Mouse (Mus musculus): ENCODE results near the gene Edem2. TPM values are rescaled to one million over a fixed set of nuclear protein-coding genes. Genes with fewer than 3 reads are reported as not detected.

The Edem2 gene
- total RNA-seq (2021) = 10 to 100 TPM; 12.4 to 13.3 TPM
- long read RNA-seq, experiment 1, transcript Edem2-201 (11 exons, 2,290 nt) = major isoform, 35 of 47 reads
- long read RNA-seq, experiment 1, partial matches to known transcripts = 11 of 47 reads
- long read RNA-seq, experiment 1, other reads (novel, unspliced or antisense) = 1 of 47 reads
- long read RNA-seq, experiment 2, transcript Edem2-201 (11 exons, 2,290 nt) = major isoform, 33 of 37 reads
- long read RNA-seq, experiment 2, partial matches to known transcripts = 4 of 37 reads
- long read RNA-seq, experiment 2, other reads (novel, unspliced or antisense) = 0 of 37 reads

DNA sequence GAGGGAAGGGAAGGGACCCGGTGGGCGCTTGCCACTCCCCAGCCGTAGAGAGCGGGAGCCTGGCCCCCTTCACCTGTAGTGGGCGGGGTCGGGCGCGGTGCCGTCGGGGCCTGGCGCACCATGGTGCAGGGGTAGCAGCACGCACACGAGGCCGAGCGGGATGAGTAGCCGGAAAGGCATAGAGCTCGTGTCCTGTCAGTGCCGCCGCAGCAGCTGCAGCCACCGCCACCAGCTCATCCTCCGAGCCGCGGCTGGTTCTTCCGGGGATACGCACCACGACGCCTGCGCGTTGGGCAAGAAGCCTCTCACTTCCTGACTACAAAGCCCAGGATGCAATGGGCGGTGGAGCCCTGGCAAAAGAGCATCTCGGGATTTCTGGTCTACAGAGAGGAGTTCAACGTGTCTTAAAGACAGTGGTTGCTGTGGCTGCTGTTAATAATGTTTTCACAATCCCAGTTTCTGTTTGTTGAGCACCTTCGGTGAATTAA, at the start of gene Edem2:
Gene Edem2 (minus strand): TSS at position 318 of the 488 bp plus-strand sequence.
- peak; percentile 75 to 90 for DNase-seq (ENCODE audit: low spot score in 2 of 2)

DNA sequence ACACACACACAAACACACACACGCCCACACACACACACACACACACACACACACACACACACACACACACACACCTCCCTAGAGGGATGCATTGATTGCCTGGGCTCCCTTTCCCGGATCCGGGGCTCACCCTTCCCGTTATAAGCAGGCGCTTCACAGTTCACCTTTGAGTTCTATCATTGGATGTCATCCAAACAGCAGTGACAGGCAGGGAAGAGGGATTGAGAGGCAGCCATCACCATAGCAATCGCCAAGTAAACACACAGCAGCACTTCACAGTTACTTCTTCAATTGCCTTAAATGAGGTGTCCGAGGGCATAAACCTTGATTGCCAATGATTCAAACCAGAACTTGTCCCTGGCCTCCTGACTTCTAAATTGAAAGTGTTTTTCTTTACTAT, 49.8 kb upstream of the Edem2 start:
- DNase-seq (ENCODE audit: low spot score in 2 of 2) = no peak

DNA sequence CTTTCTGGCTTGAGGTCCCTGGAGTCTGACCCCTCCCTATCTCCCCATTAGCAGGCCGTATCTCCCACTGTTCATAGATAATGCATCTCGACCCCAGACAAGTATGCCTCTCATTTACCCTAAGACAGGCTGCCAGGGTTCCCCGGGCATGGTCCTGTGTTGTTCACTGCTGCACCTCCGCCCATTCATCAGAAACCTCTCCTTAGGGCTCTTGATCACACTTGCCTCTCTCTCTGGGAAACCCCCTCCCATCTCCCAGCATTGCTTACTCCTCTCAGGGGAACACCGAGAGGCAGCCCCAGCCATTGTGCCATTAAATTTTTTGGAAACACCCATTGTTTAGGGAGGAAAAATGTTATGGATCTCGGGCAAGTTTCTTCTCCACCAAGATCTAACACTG, 48.7 kb upstream of the Edem2 start:
- no peak for DNase-seq (ENCODE audit: low spot score in 2 of 2)

DNA sequence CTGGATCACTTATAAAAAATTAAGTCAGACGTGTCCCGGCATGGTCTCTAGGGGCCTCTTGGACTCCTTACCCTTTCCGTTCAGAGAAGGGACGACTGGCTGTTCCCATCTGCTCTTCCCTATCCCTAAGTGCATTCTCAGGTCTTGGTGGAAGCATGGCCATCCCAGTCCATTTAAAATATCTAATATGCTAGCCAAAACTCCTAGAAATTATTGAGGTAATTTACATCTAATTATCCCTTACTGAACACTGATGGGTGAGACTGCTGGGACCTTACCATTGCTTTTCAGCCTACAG, 48.4 kb upstream of the Edem2 start:
- no peak for DNase-seq (ENCODE audit: low spot score in 2 of 2)

DNA sequence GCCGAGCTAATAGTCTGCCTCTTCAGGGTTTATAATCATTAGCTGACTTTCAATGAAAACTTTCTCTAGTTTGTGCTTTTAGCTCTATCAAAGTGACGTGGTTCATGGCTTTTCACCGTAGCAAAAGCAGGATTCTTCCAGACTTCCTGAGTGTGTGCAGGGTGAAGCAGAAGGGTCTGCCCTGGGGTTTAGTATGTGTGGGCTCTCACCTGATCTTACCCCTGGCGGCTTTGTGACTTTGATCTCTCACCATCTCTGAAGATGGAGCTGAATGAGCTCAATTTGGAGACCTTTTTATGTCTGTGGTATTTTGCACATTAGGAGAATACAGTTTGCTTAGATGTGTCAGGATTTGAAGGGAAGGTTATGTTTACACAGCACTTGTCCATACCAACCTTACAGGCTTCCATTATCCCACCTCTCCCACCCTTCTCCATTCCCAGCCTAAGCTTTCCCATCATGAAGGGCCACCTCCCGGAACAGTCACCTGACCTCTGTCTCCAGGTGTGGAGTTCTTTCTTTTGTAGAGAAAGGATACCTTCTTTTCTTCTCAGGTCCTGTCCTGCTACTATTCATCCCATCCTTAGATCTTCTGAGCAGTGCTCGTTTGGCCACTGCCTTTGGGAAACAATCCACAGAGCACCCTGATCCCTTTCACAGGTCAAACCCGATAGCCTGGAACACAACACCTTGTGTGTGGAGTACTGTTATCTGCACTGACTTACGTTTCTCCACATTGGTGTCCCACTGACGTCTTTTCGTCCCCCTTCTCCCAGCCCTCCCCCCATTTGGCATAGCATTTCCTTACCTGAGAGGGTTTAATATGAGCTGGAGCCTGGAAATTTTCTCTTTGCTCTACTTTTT, 47.8 kb upstream of the Edem2 start:
- DNase-seq (ENCODE audit: low spot score in 2 of 2) = no peak

DNA sequence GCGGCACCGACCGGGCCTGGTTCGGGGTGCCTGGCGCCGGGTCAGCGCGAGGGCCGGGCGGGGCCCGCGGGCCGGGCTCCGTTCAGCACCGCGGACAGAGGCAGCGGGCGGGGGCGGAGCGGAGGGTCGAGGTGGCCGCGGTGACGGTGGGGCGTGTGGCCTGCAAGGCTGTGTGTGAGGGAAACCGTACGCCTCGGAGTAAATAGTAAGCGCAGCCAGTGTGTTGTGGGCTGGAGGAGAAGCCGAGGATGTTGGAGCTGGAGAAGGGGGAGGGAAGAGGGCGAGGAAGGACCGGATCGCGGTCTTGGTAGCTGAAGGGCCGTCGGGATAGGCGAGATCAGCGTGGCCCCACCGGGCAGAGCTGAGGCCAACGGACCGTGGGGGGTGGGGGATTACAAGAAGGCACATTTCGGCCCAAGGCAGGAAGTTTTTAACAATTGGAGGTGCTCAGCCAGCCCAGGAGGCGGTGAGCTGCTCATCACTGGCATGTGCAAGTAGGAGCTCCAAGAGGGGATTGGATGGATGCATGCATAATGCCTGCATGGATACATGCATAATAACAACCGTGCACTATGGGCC, 46.5 kb upstream of the Edem2 start:
- peak; percentile 58 to 74 for DNase-seq (ENCODE audit: low spot score in 2 of 2)

DNA sequence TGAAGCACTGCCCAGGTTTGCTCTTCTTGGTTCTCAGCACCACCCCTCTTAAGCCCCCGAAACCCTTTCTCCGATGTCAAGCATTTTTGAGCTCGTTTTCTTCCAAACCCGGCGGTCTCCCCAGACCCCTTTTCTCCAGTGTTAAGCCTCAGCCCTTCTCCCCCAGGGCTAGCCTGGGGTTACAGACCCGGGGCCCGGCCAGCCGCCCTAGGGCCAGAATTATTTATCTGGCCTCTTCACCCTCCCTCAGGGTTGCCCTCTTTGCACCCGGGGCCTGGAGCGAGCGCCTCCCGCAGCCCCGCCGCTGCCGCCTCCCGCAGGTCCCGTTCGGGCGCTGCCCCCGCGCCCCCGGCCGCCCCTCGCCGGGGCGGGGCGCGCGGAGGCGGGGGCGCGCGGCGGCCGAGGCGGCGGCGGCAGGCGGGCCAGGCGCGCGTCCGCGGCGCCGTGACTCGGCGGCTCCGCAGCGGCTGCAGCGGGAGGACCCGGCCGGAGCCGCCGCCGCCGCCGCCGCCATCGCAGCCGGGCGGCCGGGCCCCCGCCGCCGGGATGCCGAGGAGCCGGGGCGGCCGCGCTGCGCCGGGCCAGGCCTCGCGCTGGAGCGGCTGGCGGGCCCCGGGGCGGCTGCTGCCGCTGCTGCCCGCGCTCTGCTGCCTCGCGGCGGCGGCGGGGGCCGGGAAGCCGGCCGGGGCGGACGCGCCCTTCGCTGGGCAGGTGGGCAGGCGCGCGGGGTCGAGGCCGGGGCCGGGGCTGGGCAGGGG, 45.8 kb upstream of the Edem2 start, which contains the start of gene Mmp24:
Gene Mmp24 (plus strand): TSS at position 416 of the 758 bp plus-strand sequence.
- no peak for DNase-seq (ENCODE audit: low spot score in 2 of 2)

DNA sequence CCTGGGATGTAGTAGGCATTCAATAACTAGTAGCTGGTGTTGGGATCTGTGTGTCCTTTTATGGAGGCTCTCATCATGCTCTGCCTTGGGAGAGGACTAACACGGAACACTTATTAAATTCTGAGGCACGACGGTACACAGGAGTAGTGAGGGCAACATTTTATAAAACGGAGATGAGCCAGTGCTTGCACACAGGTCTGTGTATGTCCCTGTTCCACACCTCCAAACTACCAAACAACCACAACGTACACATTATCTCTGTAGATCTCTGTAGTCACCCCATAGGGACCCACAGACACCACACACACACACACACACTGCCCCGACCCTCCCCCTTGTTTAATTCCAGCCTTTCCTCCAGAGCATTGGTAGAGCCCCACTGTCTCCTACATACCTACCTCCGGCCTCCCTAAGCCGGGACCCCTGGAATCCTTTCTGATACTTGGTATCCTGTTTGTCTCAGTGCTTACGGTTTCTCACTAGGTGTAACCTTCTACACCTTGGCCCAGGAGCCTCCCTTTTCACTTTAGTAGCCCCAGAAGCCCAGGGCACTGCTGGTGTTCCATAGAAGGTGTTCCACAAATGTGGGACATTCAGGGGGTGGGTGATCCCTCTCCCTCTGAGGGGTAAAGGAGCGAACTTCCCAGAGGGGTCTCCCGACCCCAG, 45.1 kb upstream of the Edem2 start:
- no peak for DNase-seq (ENCODE audit: low spot score in 2 of 2)

DNA sequence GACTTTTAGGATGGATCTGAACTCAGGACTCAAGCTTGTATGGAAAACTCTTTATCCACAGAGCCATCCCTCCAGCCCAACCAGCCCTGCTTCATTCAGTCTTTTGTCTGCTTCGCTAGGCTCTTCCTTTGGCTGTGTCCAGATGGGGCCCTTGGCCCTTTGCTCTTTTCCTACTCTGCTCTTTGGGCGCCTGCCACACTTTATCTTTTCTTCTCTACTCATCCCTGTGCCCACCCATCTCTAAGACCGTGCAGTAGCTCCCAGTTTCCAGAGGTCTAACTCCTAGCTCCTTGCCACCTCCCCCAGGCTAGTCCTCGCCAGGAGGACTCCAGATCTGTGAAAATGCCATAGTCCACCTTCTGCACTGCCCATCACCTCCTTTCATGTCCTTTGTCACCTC, 44.4 kb upstream of the Edem2 start:
- DNase-seq (ENCODE audit: low spot score in 2 of 2) = no peak

DNA sequence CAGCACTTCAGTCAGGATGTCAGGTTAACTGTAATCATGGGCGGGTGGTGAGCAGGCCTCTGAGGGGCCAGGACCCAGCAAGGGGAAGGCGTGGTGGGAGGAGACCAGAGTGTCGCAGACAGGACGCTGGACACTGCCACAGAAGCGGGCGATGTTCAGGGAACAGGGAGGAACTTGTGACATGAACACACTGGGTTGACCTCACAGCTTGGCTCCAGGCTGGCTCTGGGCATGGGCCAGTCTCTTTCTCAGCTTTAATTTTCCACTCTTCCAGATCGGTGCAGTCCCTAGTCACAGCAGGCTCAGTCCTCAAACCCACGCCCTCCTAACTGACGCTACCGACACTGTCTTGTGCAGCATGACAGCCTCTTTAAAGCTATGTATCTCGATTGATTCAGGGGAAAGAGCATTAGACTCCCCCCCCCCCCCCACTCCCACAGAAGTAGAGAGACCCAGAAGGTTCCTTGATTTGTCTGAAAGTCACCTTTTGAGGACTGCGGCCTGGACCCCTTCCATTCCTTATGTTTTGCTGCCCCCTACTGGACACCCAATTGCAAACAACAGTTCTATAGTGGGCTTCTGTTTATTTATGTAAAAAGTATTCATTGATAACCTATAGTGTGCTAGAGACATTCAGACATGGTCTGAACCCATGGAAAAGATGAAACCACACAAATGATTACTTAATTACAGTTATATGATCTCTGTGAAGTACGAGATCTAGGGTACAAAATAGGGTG, 35.6 kb upstream of the Edem2 start:
- DNase-seq (ENCODE audit: low spot score in 2 of 2) = peak; percentile 58 to 79

DNA sequence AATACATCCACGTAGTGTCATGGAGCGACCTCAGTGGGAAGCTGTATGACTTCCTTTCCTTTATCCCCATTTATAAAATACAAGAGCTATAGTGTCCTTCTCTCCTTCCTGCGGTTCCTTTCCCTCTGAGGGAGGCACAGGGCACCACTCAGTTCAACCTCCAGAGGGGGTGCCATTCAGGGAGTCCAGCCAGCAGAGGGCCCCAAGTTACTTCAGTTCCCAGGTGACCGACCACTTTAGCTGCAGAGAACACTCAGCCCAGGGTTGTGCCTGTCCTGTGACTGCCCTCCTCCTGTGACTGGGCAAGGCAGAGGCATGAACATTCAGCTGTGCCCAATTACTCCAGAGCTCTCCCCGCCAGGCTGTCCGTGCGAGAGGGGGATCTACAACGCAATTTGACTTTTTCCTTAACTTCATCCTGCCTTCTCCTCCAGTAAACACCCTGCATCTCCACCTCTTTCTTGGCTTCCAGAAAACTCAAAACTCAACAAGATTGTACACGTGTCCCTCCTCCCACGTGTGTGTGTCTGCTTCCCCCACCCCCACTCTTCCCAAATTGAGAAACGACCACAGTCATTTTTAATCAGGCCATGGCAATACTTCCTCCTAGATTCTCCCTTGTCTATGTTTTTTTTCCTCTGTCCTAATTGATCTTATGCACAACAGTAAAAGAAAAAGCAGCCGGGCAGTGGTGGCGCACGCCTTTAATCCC, 27.7 kb upstream of the Edem2 start:
- DNase-seq (ENCODE audit: low spot score in 2 of 2) = no peak

DNA sequence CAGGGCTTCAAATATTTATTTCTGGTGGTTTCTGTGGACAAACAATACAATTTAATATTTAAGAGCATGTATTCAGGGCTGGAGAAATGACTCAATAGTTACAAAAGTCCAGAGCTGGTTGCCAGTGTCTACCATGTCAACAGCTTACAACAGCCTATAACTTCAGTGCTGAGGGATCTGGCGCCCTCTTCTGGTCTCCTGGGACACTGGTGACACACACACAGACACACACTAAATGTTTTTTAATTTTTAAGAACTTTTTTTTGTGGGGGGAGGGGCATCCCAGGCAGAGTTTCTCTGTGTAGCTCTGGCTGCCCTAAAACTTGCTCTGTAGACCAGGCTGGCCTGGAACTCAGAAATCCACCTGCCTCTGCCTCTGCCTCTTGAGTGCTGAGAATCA, 26.5 kb upstream of the Edem2 start:
- peak in 1 of 2 experiments; percentile 40 for DNase-seq (ENCODE audit: low spot score in 2 of 2)

DNA sequence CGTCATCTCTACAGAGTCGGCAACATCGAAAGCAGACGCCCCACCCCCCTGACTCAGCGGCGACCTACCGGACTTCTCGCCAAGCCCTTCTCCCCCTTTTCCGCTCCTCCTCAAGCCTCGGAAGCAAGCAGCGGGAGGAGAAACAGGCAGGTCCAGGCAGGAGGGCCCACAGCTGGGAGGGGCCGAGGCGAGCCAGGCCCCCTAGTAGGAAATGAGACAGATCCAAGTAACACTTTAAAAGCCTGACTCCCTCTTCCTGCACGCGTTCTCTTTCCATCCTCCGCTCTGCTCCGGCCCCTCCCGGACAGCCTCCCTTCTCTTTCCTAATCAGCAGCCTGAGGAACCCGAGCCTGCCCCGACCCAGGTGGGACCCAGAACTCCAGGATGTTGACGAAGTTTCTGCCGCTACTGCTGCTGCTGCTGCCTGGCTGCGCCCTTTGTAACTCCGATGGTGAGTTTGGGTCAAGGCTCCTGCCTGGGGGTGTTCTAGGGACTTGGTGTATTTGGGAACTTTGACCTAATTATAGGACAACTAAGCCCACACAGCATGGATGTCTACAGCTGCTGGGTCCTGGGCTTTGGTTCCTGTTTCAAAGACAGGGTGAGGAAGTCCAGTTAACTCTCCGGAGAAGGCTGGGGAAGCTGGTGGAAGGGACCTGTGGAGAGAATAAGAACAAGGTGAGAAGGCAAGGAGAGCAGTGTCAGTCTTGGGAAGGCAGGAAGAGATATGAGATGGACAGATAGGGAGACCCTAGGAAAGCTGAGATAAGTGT, 21.9 kb upstream of the Edem2 start, which contains the start of gene Procr:
Gene Procr (plus strand): TSS at position 104 of the 773 bp plus-strand sequence.
- peak; percentile 29 to 47 for DNase-seq (ENCODE audit: low spot score in 2 of 2)

DNA sequence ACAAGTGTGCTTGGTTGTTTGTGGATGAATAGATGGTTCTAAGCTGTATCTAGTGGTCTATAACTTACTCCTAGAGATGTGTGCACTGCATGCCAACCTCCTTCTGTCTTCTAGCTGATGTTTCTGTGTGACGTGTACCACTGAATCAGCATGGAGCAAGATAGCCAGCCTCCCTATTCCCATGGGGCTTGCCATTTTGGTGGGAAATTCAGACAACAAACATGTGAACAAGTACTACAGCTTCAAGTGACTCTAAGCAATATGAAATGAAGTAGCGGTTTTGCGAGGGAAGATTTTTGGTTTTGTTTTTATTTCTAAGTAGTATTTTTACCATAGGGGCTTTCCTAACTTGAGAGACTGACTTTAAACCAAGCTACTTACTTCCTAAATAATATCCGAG, 20.1 kb upstream of the Edem2 start:
- DNase-seq (ENCODE audit: low spot score in 2 of 2) = no peak

DNA sequence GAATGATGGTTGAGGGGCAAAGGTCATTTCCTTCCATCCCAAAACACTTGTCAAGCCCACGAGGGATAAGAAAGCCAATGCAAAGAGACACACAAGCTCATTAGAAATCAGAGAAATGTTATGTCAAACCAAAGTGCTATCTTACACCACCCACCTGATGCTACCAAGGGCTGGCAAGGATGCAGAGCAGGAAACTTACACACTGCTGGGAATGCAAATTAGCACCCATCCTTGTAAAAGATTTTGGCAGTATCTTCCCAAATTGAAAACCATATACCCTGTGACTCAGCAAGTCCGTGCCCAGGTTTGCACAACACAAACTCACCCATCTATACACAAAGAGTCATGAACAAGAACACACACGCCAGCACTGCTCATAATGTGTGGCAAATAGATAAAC, 16.2 kb upstream of the Edem2 start:
- no peak for DNase-seq (ENCODE audit: low spot score in 2 of 2)

DNA sequence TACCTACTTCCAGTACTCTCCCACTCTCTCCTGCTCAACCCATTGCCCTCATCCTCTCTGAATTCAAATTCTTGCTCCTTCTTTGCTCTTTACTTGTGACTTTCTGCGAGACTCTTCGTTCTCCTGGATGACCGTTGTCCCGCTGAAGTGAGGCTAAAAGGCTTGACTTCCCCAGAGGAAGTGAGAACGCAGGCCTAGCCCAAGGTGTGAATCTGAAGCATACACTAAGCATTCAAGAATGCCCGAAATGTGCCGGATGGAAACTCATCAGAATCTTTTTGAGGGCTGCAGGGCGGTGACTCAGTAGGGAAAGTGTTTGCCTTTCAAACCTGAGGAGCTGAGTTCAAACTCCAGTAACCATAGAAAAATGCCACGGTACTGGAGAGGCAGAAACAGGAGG, 14.1 kb upstream of the Edem2 start:
- no peak for DNase-seq (ENCODE audit: low spot score in 2 of 2)

DNA sequence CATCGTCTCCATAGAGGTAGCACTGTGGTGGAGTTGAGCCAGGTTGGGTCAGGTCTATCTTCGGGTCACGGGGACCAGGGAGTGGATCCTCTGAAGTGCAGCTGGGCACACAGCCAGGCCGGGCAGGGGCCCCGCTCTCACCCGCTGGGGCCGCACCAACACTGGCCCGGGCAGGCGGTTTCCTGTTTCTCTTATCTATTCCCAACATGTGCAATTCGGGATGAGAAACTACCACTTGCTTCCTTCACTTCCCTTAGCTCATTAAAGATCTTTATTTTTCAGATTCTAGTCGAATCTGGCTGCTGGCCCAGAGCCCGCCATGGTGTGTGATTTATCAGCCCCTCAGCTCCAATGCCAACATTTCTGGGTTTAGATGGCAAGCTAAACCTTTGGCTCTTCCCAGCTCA, 13.7 kb upstream of the Edem2 start:
- DNase-seq (ENCODE audit: low spot score in 2 of 2) = no peak

DNA sequence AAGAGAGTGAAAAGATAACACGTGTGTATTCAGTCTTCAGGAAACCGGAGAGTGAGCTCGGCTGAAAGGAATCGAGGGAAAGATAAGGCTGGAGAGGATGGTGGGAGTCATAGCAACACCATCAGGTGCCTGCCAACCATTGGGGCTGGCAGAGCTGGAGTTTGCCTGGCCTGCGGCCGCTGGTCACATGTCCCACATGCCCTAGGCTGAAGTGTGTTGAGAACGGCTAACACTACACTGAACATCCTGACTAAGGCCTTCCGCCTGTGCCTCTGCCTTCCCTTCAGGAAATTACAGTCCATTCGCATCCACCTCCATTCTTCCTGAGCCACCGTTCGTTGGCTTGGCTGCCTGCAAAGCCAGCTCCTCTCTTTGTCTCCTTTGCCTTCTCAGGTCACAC, 12.9 kb upstream of the Edem2 start:
- no peak for DNase-seq (ENCODE audit: low spot score in 2 of 2)

DNA sequence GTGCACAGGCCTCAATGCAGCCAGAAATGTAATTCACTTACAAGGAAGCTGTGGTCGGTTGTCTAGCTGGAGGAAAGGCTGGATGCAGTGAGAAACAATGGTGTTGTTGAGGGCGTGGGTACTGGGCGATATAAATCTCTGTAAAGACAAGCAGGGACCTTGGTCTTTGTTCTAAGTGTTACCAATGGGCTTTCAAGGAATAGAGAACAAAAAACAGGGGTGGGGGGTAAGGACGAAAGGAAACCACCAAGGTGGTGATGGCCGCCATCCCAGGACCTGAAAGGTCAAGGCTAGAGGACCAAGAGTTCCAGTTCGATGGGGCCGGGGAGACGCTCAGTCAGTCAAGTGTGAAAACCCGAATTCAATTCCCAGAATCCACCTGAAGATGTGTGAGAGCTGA, 8.5 kb upstream of the Edem2 start:
- DNase-seq (ENCODE audit: low spot score in 2 of 2) = no peak

All from gastrocnemius, postnatal 4 days (tissue).